Mouse (Mus musculus) thymus, adult 2 months (tissue): ENCODE results near the gene Ssx2ip. TPM values are rescaled to one million over a fixed set of nuclear protein-coding genes. Genes with fewer than 3 reads are reported as not detected.
A peak's percentile ranks its signal among the peaks of the same experiment; 100 is the strongest.

Experiments used
- DNase-seq: peaks from one replicate; pipeline ENCODE4 v3.0.0; 2021
- H3K27ac ChIP-seq: fragments of 200-500 bp; 2 replicates; pipeline ENCODE4 v1.5.1; 2012; ENCODE audit warnings: low read length, control low read depth; ENCODE audit not compliant: control insufficient read depth, insufficient read depth
- H3K27me3 ChIP-seq: fragments of 200-500 bp; 2 replicates; pipeline ENCODE4 v1.6.1; 2012; ENCODE audit warnings: mild to moderate bottlenecking, low read length, moderate library complexity, mixed read lengths; ENCODE audit not compliant: control insufficient read depth, insufficient read depth
- H3K36me3 ChIP-seq: fragments of 200-500 bp; 2 replicates; pipeline ENCODE4 v1.6.1; 2012; ENCODE audit warnings: mild to moderate bottlenecking, low read length, moderate library complexity; ENCODE audit not compliant: control insufficient read depth, insufficient read depth
- H3K4me1 ChIP-seq: fragments of 200-500 bp; replicated peaks from 2 replicates; pipeline ENCODE4 v1.6.1; 2012; ENCODE audit warnings: low read length; ENCODE audit not compliant: control insufficient read depth, insufficient read depth
- H3K4me3 ChIP-seq: fragments of 200-500 bp; 2 replicates; pipeline ENCODE4 v1.5.1; 2012; ENCODE audit warnings: mild to moderate bottlenecking, low read length, control low read depth, moderate library complexity; ENCODE audit not compliant: control insufficient read depth, insufficient read depth
- CTCF ChIP-seq: fragments of 200-500 bp; IDR thresholded peaks from 2 replicates; pipeline ENCODE4 v1.5.1; 2012; ENCODE audit warnings: mild to moderate bottlenecking, control low read depth, low read length, moderate library complexity, borderline replicate concordance; ENCODE audit not compliant: control insufficient read depth, poor library complexity, insufficient read depth; ENCODE audit errors: extremely low read depth
- POLR2A ChIP-seq: fragments of 200-500 bp; IDR thresholded peaks from 2 replicates; pipeline ENCODE4 v1.6.1; 2012; ENCODE audit warnings: mild to moderate bottlenecking, low read length, control low read depth, moderate library complexity; ENCODE audit not compliant: control insufficient read depth, poor library complexity, insufficient read depth; ENCODE audit errors: extremely low read depth
- WGBS: fragments of 180-500 bp; shearing (Covaris S2); methylation state at CpG from one replicate; pipeline ENCODE4 v1.1.7; 2018; 5-methylcytosine and 5-hydroxymethylcytosine counted together
- polyA plus RNA-seq: library from polyadenylated mRNA; depleted of rRNA; stranded (reverse); fragments of >200 nt; gene quantifications from 2 replicates; pipeline ENCODE4 v1.2.3, GENCODE M21; 2012

The Ssx2ip gene
- polyA plus RNA-seq, 1 experiment = 5.4 TPM

GRCm38 (mm10) chr3:146448372-146448771 is 43.9 kb downstream of the Ssx2ip start:
- WGBS = 96% methylated on average over 10 of the region's 10 CpGs
- Histone ChIP-seq H3K4me1 (peaks cover 7% of the 10 kb centered on the region), H3K27ac (no peak overlapping the region), H3K4me3 (no peak overlapping the region), H3K36me3 (no peaks in the 10 kb centered on the region), H3K27me3 (no peaks in the 10 kb centered on the region)
- no peak for TF ChIP-seq CTCF
- no peak for TF ChIP-seq POLR2A
- no peak for DNase-seq

DNA sequence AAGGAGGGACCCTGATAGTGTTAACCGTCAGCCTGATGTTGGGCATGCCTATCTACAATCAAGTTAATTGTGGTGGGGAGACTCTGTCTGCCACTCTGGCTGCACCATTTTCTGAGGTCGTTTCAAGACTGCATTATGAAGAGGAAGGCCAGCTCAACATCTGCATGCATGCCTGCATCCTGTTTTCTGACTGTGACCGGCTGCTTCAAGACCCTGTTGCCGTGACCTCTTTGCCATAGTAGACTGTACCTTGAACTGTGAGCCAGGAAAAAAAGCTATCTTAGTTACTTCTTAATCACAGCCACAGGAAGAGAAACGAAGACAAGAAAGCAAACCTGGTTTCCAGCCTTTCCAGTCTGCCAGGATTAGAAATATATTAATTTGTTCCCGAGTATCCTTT is 44.5 kb downstream of the Ssx2ip start:
- Histone ChIP-seq H3K27me3 (no peaks in the 10 kb centered on the region), H3K4me1 (peaks cover 7% of the 10 kb centered on the region), H3K4me3 (no peak overlapping the region), H3K27ac (no peak overlapping the region), H3K36me3 (no peaks in the 10 kb centered on the region)
- TF ChIP-seq CTCF = no peak
- TF ChIP-seq POLR2A = no peak
- 67% methylated on average over 6 of the region's 6 CpGs for WGBS
- no peak for DNase-seq

GRCm38 (mm10) chr3:146449745-146450250 is 45.4 kb downstream of the Ssx2ip start, which contains the start of gene Ctbs:
TSS of gene Ctbs (plus strand) at chr3:146449795.
- H3K4me3 ChIP-seq = peak within 1 kb of the TSS; percentile 86
- no peaks in the 10 kb centered on the region for H3K36me3 ChIP-seq
- DNase-seq = no peak
- H3K27me3 ChIP-seq = no peaks in the 10 kb centered on the region
- no peak for TF ChIP-seq POLR2A
- no peak for TF ChIP-seq CTCF
- WGBS = 63% methylated on average over 9 of the region's 9 CpGs
- H3K27ac ChIP-seq = peak within 1 kb of the TSS; percentile 0; the same call in 1 of the 2 replicates
- H3K4me1 ChIP-seq = peaks cover 7% of the 10 kb centered on the region

GRCm38 (mm10) chr3:146450371-146450841 is 46.0 kb downstream of the Ssx2ip start:
- no peaks in the 10 kb centered on the region for H3K27me3 ChIP-seq
- peak; percentile 94 for DNase-seq
- H3K4me1 ChIP-seq = peaks cover 7% of the 10 kb centered on the region
- peak overlapping the region; percentile 86 for H3K4me3 ChIP-seq
- H3K27ac ChIP-seq = peak overlapping the region; percentile 0; the same call in 1 of the 2 replicates
- WGBS = under 1% methylated on average over 29 of the region's 29 CpGs
- H3K36me3 ChIP-seq = no peaks in the 10 kb centered on the region
- peak; percentile 80 for TF ChIP-seq POLR2A
- TF ChIP-seq CTCF = peak; percentile 59; the same call in 1 of the 2 replicates

GRCm38 (mm10) chr3:146451375-146451774 is 46.9 kb downstream of the Ssx2ip start:
- TF ChIP-seq POLR2A (no peak), CTCF (no peak)
- no peak for DNase-seq
- H3K4me3 ChIP-seq = no peak overlapping the region
- H3K4me1 ChIP-seq = peaks cover 7% of the 10 kb centered on the region
- H3K27ac ChIP-seq = no peak overlapping the region
- WGBS = 96% methylated on average over 5 of the region's 5 CpGs
- H3K36me3 ChIP-seq = no peaks in the 10 kb centered on the region
- no peaks in the 10 kb centered on the region for H3K27me3 ChIP-seq

DNA sequence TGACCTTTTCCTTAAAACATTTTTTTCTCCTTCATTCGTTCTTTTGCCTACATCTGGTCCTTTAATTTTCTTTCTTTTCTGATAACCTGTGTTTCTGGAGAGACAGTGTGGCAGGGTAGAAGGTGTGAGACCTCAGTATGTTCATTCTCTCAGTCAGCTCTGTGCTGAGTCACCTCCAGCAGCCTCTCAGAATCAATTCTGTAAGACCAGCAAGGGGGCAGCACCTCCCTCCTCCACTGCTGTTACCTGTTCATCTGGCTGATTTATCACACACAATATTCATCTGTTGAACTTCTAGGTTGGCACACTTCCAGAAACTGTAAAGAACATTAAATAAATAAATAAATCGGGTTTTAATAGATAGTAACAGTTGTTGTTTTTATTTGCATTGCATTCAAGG is 58.5 kb downstream of the Ssx2ip start:
- Histone ChIP-seq H3K27me3 (no peaks in the 10 kb centered on the region), H3K4me1 (no peaks in the 10 kb centered on the region), H3K4me3 (no peak overlapping the region), H3K27ac (no peak overlapping the region), H3K36me3 (no peaks in the 10 kb centered on the region)
- no peak for TF ChIP-seq POLR2A
- TF ChIP-seq CTCF = no peak
- WGBS = 77% methylated on average over 2 of the region's 2 CpGs
- no peak for DNase-seq

GRCm38 (mm10) chr3:146469226-146469625 is 64.8 kb downstream of the Ssx2ip start:
- WGBS = 94% methylated on average over 2 of the region's 2 CpGs
- no peaks in the 10 kb centered on the region for H3K27me3 ChIP-seq
- no peaks in the 10 kb centered on the region for H3K36me3 ChIP-seq
- H3K4me3 ChIP-seq = no peak overlapping the region
- TF ChIP-seq CTCF (no peak), POLR2A (no peak)
- no peaks in the 10 kb centered on the region for H3K4me1 ChIP-seq
- no peak for DNase-seq
- H3K27ac ChIP-seq = no peak overlapping the region
